Mouse (Mus musculus) embryonic facial prominence, embryonic 13.5 days (tissue): ENCODE data around the gene Treml1. TPM values are rescaled to one million over a fixed set of nuclear protein-coding genes. Genes with fewer than 3 reads are reported as not detected.

Source experiments
- ATAC-seq: fragments of 200-750 bp; cut with Nextera tagmentation; 2 replicates; pipeline ENCODE4 v1.8.0; 2017; ENCODE audit warnings: low read depth; ENCODE audit not compliant: insufficient number of reproducible peaks, insufficient read depth, low FRiP score, low TSS enrichment
- H3K27ac ChIP-seq: fragments of 300-500 bp; sonication (generic); 2 replicates; pipeline ENCODE4 v1.5.1; 2015; ENCODE audit warnings: moderate library complexity, mild to moderate bottlenecking, inconsistent platforms
- H3K27me3 ChIP-seq: fragments of 300-500 bp; sonication (generic); 2 replicates; pipeline ENCODE4 v1.6.1; 2015; ENCODE audit warnings: mild to moderate bottlenecking, inconsistent platforms
- H3K36me3 ChIP-seq: fragments of 300-500 bp; sonication (generic); 2 replicates; pipeline ENCODE4 v1.6.1; 2015; ENCODE audit warnings: mild to moderate bottlenecking, inconsistent platforms
- H3K4me1 ChIP-seq: fragments of 300-500 bp; sonication (generic); 2 replicates; pipeline ENCODE4 v1.6.1; 2015; ENCODE audit warnings: inconsistent platforms
- H3K4me2 ChIP-seq: fragments of 300-500 bp; sonication (generic); 2 replicates; pipeline ENCODE4 v1.6.1; 2015; ENCODE audit warnings: moderate library complexity, mild to moderate bottlenecking, inconsistent platforms
- H3K4me3 ChIP-seq: fragments of 300-500 bp; sonication (generic); 2 replicates; pipeline ENCODE4 v1.5.1; 2015; ENCODE audit warnings: mild to moderate bottlenecking, inconsistent platforms
- H3K9ac ChIP-seq: fragments of 300-500 bp; sonication (generic); 2 replicates; pipeline ENCODE4 v1.6.1; 2015; ENCODE audit warnings: mild to moderate bottlenecking, inconsistent platforms
- H3K9me3 ChIP-seq: fragments of 300-500 bp; sonication (generic); 2 replicates; pipeline ENCODE4 v1.6.1; 2016; ENCODE audit warnings: inconsistent platforms
- WGBS: fragments of 180-500 bp; shearing (Covaris S2); methylation state at CpG from one replicate; pipeline ENCODE4 v1.1.7; 2015; ENCODE audit warnings: mixed read lengths; 5-methylcytosine and 5-hydroxymethylcytosine counted together
- polyA plus RNA-seq: library from polyadenylated mRNA; unstranded; fragments of >200 nt; fragmentation: Nextera tagmentation; extraction: Ambion mirVana; gene quantifications from 2 replicates; pipeline ENCODE4 v1.2.1, GENCODE M21; 2015

Gene Treml1
- polyA plus RNA-seq, 1 experiment from 2014 or later: 1.1 TPM

DNA sequence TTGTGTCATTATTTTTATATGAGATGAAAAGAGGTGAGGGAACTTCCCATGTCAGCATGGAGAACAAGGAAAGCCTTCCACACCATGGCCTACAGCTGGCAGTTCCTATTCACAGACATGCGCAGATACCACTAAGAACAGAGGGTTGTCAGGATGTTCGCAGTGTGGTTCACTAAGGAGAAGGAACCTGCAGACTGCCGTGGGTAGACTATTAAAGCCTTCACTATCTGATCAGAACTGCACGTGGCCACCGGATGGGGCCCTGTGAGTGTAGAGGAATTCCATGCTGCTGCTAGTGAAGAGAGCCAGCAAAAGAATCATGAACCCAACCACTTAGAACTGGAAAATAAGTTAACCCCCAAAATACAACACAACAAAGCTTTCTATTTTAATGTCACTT, 29.7 kb downstream of the Treml1 start:
- no peaks in the 10 kb centered on the region for H3K9me3 ChIP-seq
- H3K27me3 ChIP-seq: no peaks in the 10 kb centered on the region
- no peaks in the 10 kb centered on the region for H3K4me1 ChIP-seq
- H3K4me3 ChIP-seq: no peak overlapping the region
- H3K9ac ChIP-seq: no peak overlapping the region
- H3K36me3 ChIP-seq: peaks cover 89% of the 10 kb centered on the region
- H3K27ac ChIP-seq: no peak overlapping the region
- ATAC-seq: no peak
- WGBS: 91% methylated on average over 5 of the region's 5 CpGs
- no peak overlapping the region for H3K4me2 ChIP-seq

DNA sequence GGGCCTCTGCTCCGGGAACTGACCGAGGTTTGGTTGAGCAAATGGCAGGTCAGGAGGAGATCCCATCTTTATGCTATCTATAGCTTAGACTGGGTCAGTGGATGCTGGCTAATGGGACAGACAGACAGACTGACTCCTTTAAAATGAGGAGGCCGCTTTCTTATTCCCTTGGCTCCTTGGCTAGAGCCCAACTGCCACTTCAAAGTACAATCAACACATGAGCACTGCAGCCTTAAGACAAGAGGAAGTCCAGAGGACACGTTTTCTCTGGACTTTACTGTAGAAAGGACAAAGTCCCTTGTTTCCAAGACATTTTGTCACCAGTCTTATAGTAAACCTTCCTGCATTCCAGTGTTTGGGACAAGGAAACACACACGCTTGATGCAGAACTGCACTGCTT, 31.7 kb downstream of the Treml1 start:
- peaks cover 100% of the 10 kb centered on the region for H3K36me3 ChIP-seq

DNA sequence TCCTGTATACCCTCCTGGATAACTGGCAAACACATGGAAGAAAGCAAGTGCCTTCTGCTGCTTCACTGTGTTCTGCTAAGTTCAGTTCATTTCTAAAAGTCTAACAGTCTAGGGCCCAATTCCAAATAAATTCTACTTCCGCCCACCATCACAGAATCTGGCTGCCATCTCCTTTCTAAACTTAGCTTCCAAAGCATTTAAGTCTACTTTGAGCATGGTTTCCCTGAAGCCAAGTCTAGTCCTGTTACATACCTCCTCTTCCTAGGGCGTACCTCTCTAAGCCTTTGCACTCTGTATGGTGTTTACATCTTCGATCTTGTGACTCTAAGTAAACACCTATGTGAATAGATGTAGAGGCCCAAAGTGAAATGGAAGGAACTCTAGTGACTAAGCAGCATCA, 32.9 kb downstream of the Treml1 start:
- Histone ChIP-seq H3K27me3 (no peaks in the 10 kb centered on the region), H3K9ac (no peak overlapping the region), H3K36me3 (peaks cover 100% of the 10 kb centered on the region), H3K27ac (no peak overlapping the region), H3K4me3 (no peak overlapping the region), H3K4me1 (no peaks in the 10 kb centered on the region), H3K4me2 (no peak overlapping the region), H3K9me3 (no peaks in the 10 kb centered on the region)
- ATAC-seq: no peak
- WGBS: 95% methylated on average over 3 of the region's 3 CpGs

More for the DNA sequence above, 31.7 kb downstream of the Treml1 start:
- Histone ChIP-seq H3K9me3 (no peaks in the 10 kb centered on the region), H3K4me3 (no peak overlapping the region), H3K27me3 (no peaks in the 10 kb centered on the region), H3K4me1 (no peaks in the 10 kb centered on the region), H3K4me2 (no peak overlapping the region), H3K9ac (no peak overlapping the region), H3K27ac (no peak overlapping the region)
- no peak for ATAC-seq
- 94% methylated on average over 5 of the region's 5 CpGs for WGBS

DNA sequence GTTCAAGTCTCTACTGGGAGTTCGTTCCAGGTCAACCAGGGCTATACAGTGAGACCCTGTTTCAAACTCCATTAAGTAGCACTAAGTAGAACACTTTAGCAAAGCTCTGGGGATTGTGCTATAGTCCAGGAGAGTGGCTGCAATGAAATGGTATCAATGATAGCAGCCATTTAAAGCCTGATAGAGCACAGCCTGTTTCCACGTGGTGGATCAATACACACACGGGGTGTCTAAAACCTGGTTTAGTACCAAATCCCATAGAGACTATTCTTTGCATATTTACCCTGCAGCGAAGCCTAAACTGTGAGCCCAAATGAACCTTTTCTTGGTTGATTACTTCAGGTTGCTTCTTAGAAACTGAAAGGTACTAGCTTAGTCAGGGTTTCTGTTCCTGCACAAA, 42.0 kb downstream of the Treml1 start:
- Histone ChIP-seq H3K27ac (no peak overlapping the region), H3K4me2 (no peak overlapping the region), H3K9me3 (no peaks in the 10 kb centered on the region), H3K4me3 (no peak overlapping the region), H3K4me1 (peaks cover 4% of the 10 kb centered on the region; the same call in 1 of the 2 replicates), H3K36me3 (peaks cover 37% of the 10 kb centered on the region), H3K27me3 (no peaks in the 10 kb centered on the region), H3K9ac (no peak overlapping the region)
- 87% methylated on average over 4 of the region's 4 CpGs for WGBS
- no peak for ATAC-seq

DNA sequence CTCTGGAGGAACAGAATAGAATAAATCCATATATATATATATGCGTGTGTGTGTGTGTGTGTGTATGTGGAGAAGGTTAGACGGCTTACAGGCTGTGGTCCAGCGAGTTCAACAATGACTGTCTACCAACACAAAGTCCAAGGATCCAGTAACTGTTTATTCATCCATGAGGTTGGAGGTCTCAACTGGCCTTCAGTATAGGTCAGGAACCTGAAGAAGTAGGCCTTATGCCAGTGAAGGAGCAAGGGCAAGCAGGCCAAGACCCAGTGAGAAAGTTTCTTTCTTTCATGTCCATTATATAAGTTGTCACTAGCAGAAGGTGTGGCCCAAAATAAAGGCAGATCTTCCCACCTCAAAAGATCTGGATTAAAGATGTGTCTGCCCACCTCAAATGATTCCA, 43.0 kb downstream of the Treml1 start:
- H3K4me1 ChIP-seq: peaks cover 13% of the 10 kb centered on the region
- no peaks in the 10 kb centered on the region for H3K27me3 ChIP-seq
- ATAC-seq: no peak
- H3K9ac ChIP-seq: no peak overlapping the region
- 91% methylated on average over 3 of the region's 3 CpGs for WGBS
- H3K27ac ChIP-seq: no peak overlapping the region
- no peaks in the 10 kb centered on the region for H3K9me3 ChIP-seq
- no peak overlapping the region for H3K4me2 ChIP-seq
- no peak overlapping the region for H3K4me3 ChIP-seq
- peaks cover 27% of the 10 kb centered on the region for H3K36me3 ChIP-seq

DNA sequence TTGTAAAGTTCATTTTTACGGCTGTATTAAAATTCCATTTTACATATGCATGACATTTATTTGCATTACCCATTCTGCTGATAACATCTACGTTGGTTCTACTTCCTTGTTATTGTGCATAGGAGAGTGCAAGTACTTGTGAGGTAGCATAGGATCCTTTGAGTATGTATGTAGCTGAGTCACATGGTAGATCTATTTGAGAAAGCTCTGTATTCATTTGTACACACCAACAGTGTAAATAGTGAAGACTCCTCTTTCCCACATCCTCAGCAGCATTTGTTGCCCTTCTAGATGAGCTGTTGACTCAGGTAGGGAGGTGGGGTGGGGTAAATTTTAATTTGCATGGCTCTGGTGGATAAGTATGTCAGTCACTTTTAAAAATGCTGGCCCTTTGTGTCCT, 44.1 kb downstream of the Treml1 start:
- no peak overlapping the region for H3K4me3 ChIP-seq
- ATAC-seq: no peak
- no peaks in the 10 kb centered on the region for H3K9me3 ChIP-seq
- WGBS: 84% methylated on average over 2 of the region's 2 CpGs
- no peak overlapping the region for H3K4me2 ChIP-seq
- H3K27ac ChIP-seq: no peak overlapping the region
- H3K4me1 ChIP-seq: peaks cover 19% of the 10 kb centered on the region
- no peaks in the 10 kb centered on the region for H3K27me3 ChIP-seq
- H3K36me3 ChIP-seq: peaks cover 16% of the 10 kb centered on the region
- H3K9ac ChIP-seq: no peak overlapping the region

DNA sequence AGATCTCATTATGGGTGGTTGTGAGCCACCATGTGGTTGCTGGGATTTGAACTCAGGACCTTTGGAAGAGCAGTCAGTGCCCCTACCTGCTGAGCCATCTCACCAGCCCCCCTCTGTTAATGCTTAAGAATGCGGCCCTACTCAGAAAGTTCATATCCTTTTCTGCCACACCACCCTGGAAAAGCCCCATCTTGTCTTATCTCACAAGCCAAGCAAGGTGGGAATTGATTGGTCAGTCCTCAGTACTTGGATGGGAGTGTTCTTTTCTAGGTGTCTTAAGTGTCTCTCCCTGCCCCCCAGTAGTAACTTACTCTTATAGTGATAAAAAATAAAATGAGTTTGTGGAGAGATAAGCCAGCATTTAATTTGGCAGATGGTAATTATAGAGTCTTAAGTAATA, 45.0 kb downstream of the Treml1 start:
- no peak overlapping the region for H3K9ac ChIP-seq
- no peak overlapping the region for H3K27ac ChIP-seq
- H3K27me3 ChIP-seq: no peaks in the 10 kb centered on the region
- H3K36me3 ChIP-seq: peaks cover 8% of the 10 kb centered on the region
- WGBS: 79% methylated on average over 1 of the region's 1 CpGs
- no peak for ATAC-seq
- peaks cover 19% of the 10 kb centered on the region for H3K4me1 ChIP-seq
- no peaks in the 10 kb centered on the region for H3K9me3 ChIP-seq
- no peak overlapping the region for H3K4me2 ChIP-seq
- no peak overlapping the region for H3K4me3 ChIP-seq

DNA sequence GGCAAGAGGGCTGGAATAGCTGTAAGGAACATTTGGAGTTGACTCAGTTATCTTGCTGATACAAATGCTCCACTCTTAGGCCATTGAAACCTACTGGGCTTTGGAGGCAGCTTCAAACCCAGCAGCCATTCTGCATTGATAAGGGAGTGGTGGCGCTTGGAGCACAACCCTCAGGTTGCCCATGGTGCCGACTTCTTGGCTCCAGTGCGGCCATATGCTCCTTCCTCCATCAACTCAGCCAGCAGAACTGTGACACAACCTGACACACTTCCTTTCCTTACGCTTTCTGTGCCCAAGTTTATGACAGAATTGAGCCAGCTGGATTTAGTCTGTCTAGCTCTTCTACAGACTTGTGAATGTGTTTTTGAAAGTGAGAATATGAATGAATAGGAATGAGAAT, 47.4 kb downstream of the Treml1 start:
- Histone ChIP-seq H3K27me3 (no peaks in the 10 kb centered on the region), H3K4me2 (peak overlapping the region; percentile 79), H3K9ac (peak overlapping the region; percentile 100; the same call in 1 of the 2 replicates), H3K27ac (no peak overlapping the region), H3K36me3 (no peaks in the 10 kb centered on the region), H3K4me1 (peaks cover 32% of the 10 kb centered on the region), H3K4me3 (no peak overlapping the region), H3K9me3 (no peaks in the 10 kb centered on the region)
- 89% methylated on average over 4 of the region's 4 CpGs for WGBS
- no peak for ATAC-seq

DNA sequence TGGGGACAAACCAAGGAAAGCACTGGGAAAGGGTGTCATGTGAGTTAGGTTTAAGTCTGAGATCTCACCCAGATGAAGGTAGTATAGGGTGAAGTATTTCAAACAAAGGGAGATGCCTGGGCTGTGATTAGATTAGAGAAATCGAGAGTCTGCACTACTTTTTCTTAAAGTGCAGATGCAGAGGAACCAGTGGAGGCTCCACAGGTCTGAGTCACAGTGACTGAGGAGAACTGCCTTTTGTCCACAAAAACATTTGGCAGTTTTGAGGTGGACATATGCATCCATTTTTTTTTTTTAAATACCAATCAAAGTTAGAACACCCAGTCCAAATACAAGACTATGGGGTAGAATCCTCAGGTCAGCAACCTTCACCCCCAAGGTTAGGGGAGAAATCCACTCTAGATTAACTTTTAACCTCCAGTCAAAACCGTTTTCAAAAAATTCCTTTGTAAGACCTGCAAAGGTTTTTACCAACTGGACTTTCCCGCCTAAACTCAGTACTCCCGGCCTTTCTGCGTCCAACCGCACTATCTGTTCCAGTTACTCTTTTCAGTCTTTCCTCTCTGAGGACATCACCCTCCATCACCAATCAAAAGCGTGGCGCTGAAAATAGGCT, 48.3 kb downstream of the Treml1 start:
- WGBS: 11% methylated on average over 8 of the region's 8 CpGs
- H3K9me3 ChIP-seq: no peaks in the 10 kb centered on the region
- H3K4me3 ChIP-seq: peak overlapping the region; percentile 87
- H3K9ac ChIP-seq: peak overlapping the region; percentile 100
- peaks cover 7% of the 10 kb centered on the region; the same call in 1 of the 2 replicates for H3K36me3 ChIP-seq
- H3K4me1 ChIP-seq: peaks cover 32% of the 10 kb centered on the region
- peak overlapping the region; percentile 79 for H3K4me2 ChIP-seq
- H3K27ac ChIP-seq: peak overlapping the region; percentile 100
- no peak for ATAC-seq
- no peaks in the 10 kb centered on the region for H3K27me3 ChIP-seq

DNA sequence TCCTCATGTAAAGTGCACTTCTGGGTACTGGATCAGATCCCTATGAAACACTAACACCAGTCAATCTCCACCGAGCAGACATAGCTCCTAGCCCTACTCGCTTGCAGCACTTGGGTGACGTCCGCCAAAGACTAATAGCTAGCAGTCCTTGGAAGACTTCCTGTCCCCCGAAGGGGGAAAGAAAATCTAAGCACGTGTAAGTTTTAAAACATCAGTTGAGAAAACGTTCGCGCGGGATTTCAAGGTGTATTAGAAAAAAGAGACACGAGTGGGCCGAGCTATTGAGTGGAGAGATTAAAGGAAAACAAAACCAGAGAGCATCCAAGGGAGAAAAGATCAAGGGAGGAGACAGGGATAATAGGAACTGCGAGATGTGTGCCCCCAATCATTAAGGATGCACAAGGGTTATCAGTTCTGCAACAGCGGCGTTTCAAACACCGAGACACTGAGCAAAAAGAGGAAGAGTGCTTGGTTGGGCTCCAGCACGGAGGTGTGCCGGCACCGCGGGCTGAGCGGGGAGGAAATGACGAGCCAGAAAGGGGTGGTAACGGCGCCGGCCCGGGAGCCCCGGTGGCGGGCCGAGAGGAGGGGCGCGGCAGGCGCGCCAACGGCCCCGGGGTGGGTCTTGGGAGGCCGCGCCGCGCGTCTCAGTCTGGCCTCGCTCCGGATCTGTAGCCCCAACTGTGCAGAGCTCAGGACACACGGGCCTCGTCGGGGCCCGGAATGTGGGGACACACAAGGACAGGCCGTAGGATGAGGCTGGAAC, 49.0 kb downstream of the Treml1 start:
- Histone ChIP-seq H3K36me3 (peaks cover 10% of the 10 kb centered on the region; the same call in 1 of the 2 replicates), H3K4me2 (peak overlapping the region; percentile 79), H3K27ac (peak overlapping the region; percentile 100), H3K4me3 (peak overlapping the region; percentile 87), H3K27me3 (no peaks in the 10 kb centered on the region), H3K4me1 (peaks cover 32% of the 10 kb centered on the region), H3K9ac (peak overlapping the region; percentile 100), H3K9me3 (no peaks in the 10 kb centered on the region)
- WGBS: under 1% methylated on average over 44 of the region's 47 CpGs
- ATAC-seq: peak; percentile 29

DNA sequence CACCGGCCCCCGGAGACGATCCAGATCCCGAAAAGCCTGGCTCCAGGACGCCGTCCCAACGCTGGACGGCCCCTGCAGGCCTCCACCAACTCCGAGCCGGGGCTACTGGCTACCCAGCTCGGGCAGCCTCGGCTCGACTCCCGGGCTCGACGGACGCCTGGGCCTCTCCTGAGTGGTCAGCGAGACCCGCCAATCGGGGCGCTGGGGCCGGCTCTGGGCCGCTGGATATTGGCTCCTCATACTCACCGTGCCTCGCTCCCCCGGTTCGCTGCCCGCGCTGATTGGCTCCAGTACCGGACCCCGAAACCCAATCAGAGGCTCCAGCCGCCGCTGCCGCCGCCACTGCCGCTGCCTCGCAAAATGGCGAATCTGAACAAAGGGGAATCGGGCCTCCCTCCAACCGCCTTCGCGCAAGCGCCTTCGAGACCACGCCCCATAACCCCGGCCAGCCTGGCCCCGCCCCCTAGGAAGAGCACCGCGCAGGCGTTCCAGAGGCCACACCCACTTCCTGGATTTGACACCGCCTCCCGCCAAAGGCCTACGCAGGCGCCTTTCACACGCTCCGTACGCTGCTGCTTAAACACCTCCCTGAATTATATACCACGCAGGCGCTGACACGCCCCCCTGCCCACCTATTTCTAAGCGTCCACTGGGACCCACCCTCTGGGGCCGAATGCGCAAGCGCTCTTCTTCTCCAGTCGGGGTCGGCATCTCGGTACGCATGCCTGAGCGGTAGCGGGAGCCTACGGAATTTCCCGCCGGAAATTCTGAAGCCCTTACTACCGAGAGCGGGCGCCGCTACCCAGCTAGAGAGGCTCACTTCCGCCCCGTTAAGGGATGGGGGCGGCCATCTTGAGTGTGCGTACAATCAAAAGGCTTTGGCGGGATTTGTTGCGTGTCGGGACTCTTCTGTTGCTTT, 49.9 kb downstream of the Treml1 start, which contains the start of the genes Nfya and Oard1:
Gene Nfya, minus strand, starts transcription at position 527 of the 919 bp plus-strand sequence.
Gene Oard1, plus strand, starts transcription at position 635 of the 919 bp plus-strand sequence.
- H3K27me3 ChIP-seq: no peaks in the 10 kb centered on the region
- no peaks in the 10 kb centered on the region for H3K9me3 ChIP-seq
- H3K4me1 ChIP-seq: peaks cover 27% of the 10 kb centered on the region
- peak within 1 kb of the TSS; percentile 100 for H3K9ac ChIP-seq
- peak within 1 kb of the TSS; percentile 79 for H3K4me2 ChIP-seq
- H3K4me3 ChIP-seq: peak within 1 kb of the TSS; percentile 87
- ATAC-seq: peak; percentile 97
- peaks cover 16% of the 10 kb centered on the region for H3K36me3 ChIP-seq
- WGBS: under 1% methylated on average over 83 of the region's 84 CpGs
- peak within 1 kb of the TSS; percentile 100 for H3K27ac ChIP-seq
